Mouse (Mus musculus) heart, embryonic 14.5 days (tissue): ENCODE measurements around the gene Gm13287. TPM values are rescaled to one million over a fixed set of nuclear protein-coding genes. Genes with fewer than 3 reads are reported as not detected.
A peak's percentile ranks its signal among the peaks of the same experiment; 100 is the strongest.
"Not testable (repeated sequence)": the region's sequence is repeated elsewhere in the genome, so short reads cannot be mapped to it uniquely, and the experiment has no call there.

Experiments
- ATAC-seq: fragments of 200-750 bp; cut with Nextera tagmentation; 2 replicates; pipeline ENCODE4 v1.8.0; 2017; ENCODE audit warnings: low read depth, moderate TSS enrichment; ENCODE audit not compliant: insufficient number of reproducible peaks, insufficient read depth, low FRiP score
- H3K27ac ChIP-seq, 2 experiments: fragments of 200-500 bp in 1 of 2; fragments of 300-500 bp in 1 of 2; sonication (generic) in 1 of 2; replicated peaks in 1 of 2; 2 replicates each; pipeline ENCODE4 v1.5.1; 2012 to 2014; ENCODE audit warnings: low read depth in 2 of 2, low read length in 2 of 2, control low read depth in 1 of 2, mild to moderate bottlenecking in 1 of 2, mixed read lengths in 1 of 2; ENCODE audit not compliant: control insufficient read depth in 1 of 2, insufficient read depth in 1 of 2
- H3K27me3 ChIP-seq: fragments of 300-500 bp; sonication (generic); 2 replicates; pipeline ENCODE4 v1.6.1; 2014; ENCODE audit warnings: mild to moderate bottlenecking, low read length, control low read depth; ENCODE audit not compliant: control insufficient read depth, insufficient read depth
- H3K36me3 ChIP-seq: fragments of 300-500 bp; sonication (generic); 2 replicates; pipeline ENCODE4 v1.6.1; 2014; ENCODE audit warnings: mild to moderate bottlenecking, control low read depth, low read length, mixed read lengths; ENCODE audit not compliant: control insufficient read depth, insufficient read depth
- H3K4me1 ChIP-seq, 2 experiments: fragments of 200-500 bp in 1 of 2; fragments of 300-500 bp in 1 of 2; sonication (generic) in 1 of 2; 2 replicates each; pipeline ENCODE4 v1.6.1; 2012 to 2014; ENCODE audit warnings: low read length in 2 of 2, control low read depth in 1 of 2, mixed read lengths in 1 of 2; ENCODE audit not compliant: control insufficient read depth in 2 of 2, insufficient read depth in 2 of 2
- H3K4me2 ChIP-seq: fragments of 300-500 bp; sonication (generic); 2 replicates; pipeline ENCODE4 v1.6.1; 2014; ENCODE audit warnings: mild to moderate bottlenecking, low read length
- H3K4me3 ChIP-seq, 2 experiments: fragments of 200-500 bp in 1 of 2; fragments of 300-500 bp in 1 of 2; sonication (generic) in 1 of 2; 2 replicates each; pipeline ENCODE4 v1.5.1; 2012 to 2014; ENCODE audit warnings: low read length in 2 of 2, mild to moderate bottlenecking in 2 of 2, control low read depth in 1 of 2, low read depth in 1 of 2, moderate library complexity in 1 of 2; ENCODE audit not compliant: control insufficient read depth in 1 of 2, insufficient read depth in 1 of 2
- H3K9ac ChIP-seq: fragments of 300-500 bp; sonication (generic); 2 replicates; pipeline ENCODE4 v1.6.1; 2014; ENCODE audit warnings: mild to moderate bottlenecking, low read length
- H3K9me3 ChIP-seq: fragments of 300-500 bp; sonication (generic); 2 replicates; pipeline ENCODE4 v1.6.1; 2016; ENCODE audit warnings: low read length, control low read depth; ENCODE audit not compliant: control insufficient read depth
- WGBS: fragments of 180-500 bp; shearing (Covaris S2); extraction: QIAGEN DNeasy Blood & Tissue Kit; methylation state at CpG from one replicate; pipeline ENCODE4 v1.1.7; 2014; 5-methylcytosine and 5-hydroxymethylcytosine counted together
- polyA plus RNA-seq: library from polyadenylated mRNA; unstranded; fragments of >200 nt; fragmentation: Nextera tagmentation; extraction: Ambion mirVana; gene quantifications from 2 replicates; pipeline ENCODE4 v1.2.1, GENCODE M21; 2014

Gene Gm13287
- polyA plus RNA-seq, 1 experiment from 2014 or later: not detected

- peak overlapping the region; percentile 52 for H3K4me2 ChIP-seq
- peak overlapping the region; percentile 33 to 85; a peak in 2 of 4 replicates for H3K27ac ChIP-seq
- H3K9me3 ChIP-seq, H3K36me3 ChIP-seq, ATAC-seq, H3K4me1 ChIP-seq, H3K27me3 ChIP-seq, H3K9ac ChIP-seq: not testable (repeated sequence)
- 0% methylated on average over 1 of the region's 31 CpGs for WGBS
- H3K4me3 ChIP-seq: peak overlapping the region in 1 of 2 experiments; percentile 43; a peak in 2 of 4 replicates
These were observed 20.7 kb upstream of the Gm13287 start for GRCm38 (mm10) chr4:88782335-88782734.

GRCm38 (mm10) chr4:88785409-88785808 lies 17.6 kb upstream of the Gm13287 start, which contains the start of gene Gm13276:
Gene Gm13276, plus strand, starts transcription at chr4:88785709.
- not testable (repeated sequence) for H3K27ac ChIP-seq, ATAC-seq, H3K36me3 ChIP-seq, H3K27me3 ChIP-seq, H3K9me3 ChIP-seq, H3K4me1 ChIP-seq, H3K4me2 ChIP-seq, H3K4me3 ChIP-seq, H3K9ac ChIP-seq
- WGBS: no CpG with 5 or more reads among the region's 27 CpGs

- H3K9me3 ChIP-seq, H3K4me3 ChIP-seq, H3K4me1 ChIP-seq, H3K9ac ChIP-seq, H3K27ac ChIP-seq, ATAC-seq, H3K4me2 ChIP-seq, H3K36me3 ChIP-seq, H3K27me3 ChIP-seq: not testable (repeated sequence)
- 0% methylated on average over 4 of the region's 28 CpGs for WGBS
These were observed 14.7 kb upstream of the Gm13287 start, which contains the start of gene Gm13277 for GRCm38 (mm10) chr4:88788402-88788801. Gene Gm13277, plus strand, starts transcription at chr4:88788632.

- WGBS: no CpG with 5 or more reads among the region's 28 CpGs
- not testable (repeated sequence) for H3K36me3 ChIP-seq, H3K4me2 ChIP-seq, ATAC-seq, H3K9ac ChIP-seq, H3K9me3 ChIP-seq, H3K4me1 ChIP-seq, H3K4me3 ChIP-seq, H3K27me3 ChIP-seq, H3K27ac ChIP-seq
These were observed 11.8 kb upstream of the Gm13287 start, which contains the start of gene Gm13278 for GRCm38 (mm10) chr4:88791250-88791649. Gene Gm13278, plus strand, starts transcription at chr4:88791550.

GRCm38 (mm10) chr4:88793936-88794675 lies 8.9 kb upstream of the Gm13287 start, which contains the start of gene Gm13275:
Gene Gm13275, plus strand, starts transcription at chr4:88794487.
- ATAC-seq: not testable (repeated sequence)

GRCm38 (mm10) chr4:88797097-88797496 lies 6.0 kb upstream of the Gm13287 start, which contains the start of gene Gm13279:
Gene Gm13279, plus strand, starts transcription at chr4:88797397.
- H3K27ac ChIP-seq, H3K4me3 ChIP-seq, H3K4me2 ChIP-seq, H3K9ac ChIP-seq, H3K4me1 ChIP-seq, H3K27me3 ChIP-seq, H3K36me3 ChIP-seq, H3K9me3 ChIP-seq, ATAC-seq: not testable (repeated sequence)
- WGBS: no CpG with 5 or more reads among the region's 28 CpGs

More at GRCm38 (mm10) chr4:88793936-88794675, 8.9 kb upstream of the Gm13287 start, which contains the start of gene Gm13275:
- H3K27me3 ChIP-seq, H3K4me2 ChIP-seq, H3K4me1 ChIP-seq, H3K4me3 ChIP-seq, H3K9ac ChIP-seq, H3K9me3 ChIP-seq, H3K36me3 ChIP-seq, H3K27ac ChIP-seq: not testable (repeated sequence)
- WGBS: 0% methylated on average over 5 of the region's 52 CpGs

- not testable (repeated sequence) for H3K27me3 ChIP-seq, H3K9ac ChIP-seq, ATAC-seq, H3K9me3 ChIP-seq, H3K27ac ChIP-seq, H3K36me3 ChIP-seq, H3K4me1 ChIP-seq, H3K4me3 ChIP-seq, H3K4me2 ChIP-seq
- 14% methylated on average over 1 of the region's 7 CpGs for WGBS
These were observed 3.7 kb upstream of the Gm13287 start, which contains the start of gene Gm13285 for GRCm38 (mm10) chr4:88799365-88799764. Gene Gm13285, plus strand, starts transcription at chr4:88799665.
